In genomic region chr14:76031117-76031842, GRCm38 (mm10) we compare ENCODE assay signal across 8 mouse cellular contexts. TPM values are rescaled to one million over a fixed set of nuclear protein-coding genes. Genes with fewer than 3 reads are reported as not detected.
DNase-seq lines count a peak whose midpoint lies in the region; ATAC-seq and TF ChIP-seq lines count a peak whose summit lies in the region.

No protein-coding gene starts in this region.

- H3K9ac ChIP-seq in CH12.LX (ENCODE audit: insufficient read depth, low read depth) = no peak overlapping the region
- no peak overlapping the region for H3K9ac ChIP-seq in embryonic facial prominence, embryonic 15.5 days
- H3K9ac ChIP-seq in midbrain, embryonic 16.5 days (ENCODE audit: low read depth, low read length) = no peak overlapping the region
- H3K9ac ChIP-seq in liver, postnatal 0 days (replicated peaks) = no peak overlapping the region

- peak overlapping the region; percentile 29; the same call in 1 of the 2 replicates for H3K4me2 ChIP-seq in CH12.LX (ENCODE audit: insufficient read depth, low read depth, poor library complexity, severe bottlenecking)
- H3K4me2 ChIP-seq in embryonic facial prominence, embryonic 15.5 days (replicated peaks) = peak overlapping the region; percentile 10; the same call in 1 of the 2 replicates
- H3K4me2 ChIP-seq in midbrain, embryonic 16.5 days (ENCODE audit: low read length) = peak overlapping the region; percentile 25; the same call in 1 of the 2 replicates
- H3K4me2 ChIP-seq in liver, postnatal 0 days (ENCODE audit: low read depth, low read length) = no peak overlapping the region

- H3K36me3 ChIP-seq in CH12.LX (replicated peaks in 1 of 2; ENCODE audit: control insufficient read depth in 1 of 2, insufficient read depth in 1 of 2, low read length in 1 of 2) = no peaks in the 10 kb centered on the region
- H3K36me3 ChIP-seq in embryonic facial prominence, embryonic 15.5 days = no peaks in the 10 kb centered on the region
- no peaks in the 10 kb centered on the region for H3K36me3 ChIP-seq in midbrain, embryonic 16.5 days (ENCODE audit: control insufficient read depth, insufficient read depth, low read length)
- no peaks in the 10 kb centered on the region for H3K36me3 ChIP-seq in liver, postnatal 0 days (replicated peaks; ENCODE audit: insufficient read depth, low read length)

- TF ChIP-seq RAD21 in CH12.LX (IDR thresholded peaks at IDR 0.05; ENCODE audit: low read depth, low read length) = no peak

- no peak overlapping the region for H3K4me3 ChIP-seq in CH12.LX (replicated peaks in 1 of 3; ENCODE audit: low read depth in 2 of 3, low read length in 2 of 3, poor library complexity in 1 of 3)
- H3K4me3 ChIP-seq in embryonic facial prominence, embryonic 15.5 days (replicated peaks) = no peak overlapping the region
- H3K4me3 ChIP-seq in midbrain, embryonic 16.5 days (ENCODE audit: low read depth, low read length) = no peak overlapping the region
- no peak overlapping the region for H3K4me3 ChIP-seq in liver, postnatal 0 days (ENCODE audit: low read depth, low read length)

- 34% methylated on average over 11 of the region's 11 CpGs for WGBS in embryonic facial prominence, embryonic 15.5 days
- 35% methylated on average over 10 of the region's 11 CpGs for whole genome bisulfite sequencing in midbrain, embryonic 16.5 days
- 65% methylated on average over 11 of the region's 11 CpGs for WGBS in liver, postnatal 0 days (ENCODE audit: insufficient replicate concordance)

- no peak for TF ChIP-seq CTCF in CH12.LX (conservative IDR thresholded peaks at IDR 0.05 in 1 of 2, IDR thresholded peaks at IDR 0.05 in 1 of 2; ENCODE audit: low read depth in 2 of 2, low read length in 2 of 2)
- no peak for TF ChIP-seq CTCF in liver, postnatal 0 days (IDR thresholded peaks at IDR 0.05; ENCODE audit: low read depth)

- in situ Hi-C loops in CH12.LX (cut with MboI; ENCODE audit: low pct_ligation_motif_present, low pct_unique_long_range_greater_than_20kb, low sequenced_read_pairs) = no loop called here

- TF ChIP-seq POLR2A in CH12.LX (IDR thresholded peaks at IDR 0.05; ENCODE audit: low read depth, low read length) = no peak

- H3K4me1 ChIP-seq in CH12.LX (ENCODE audit: control insufficient read depth in 1 of 2, insufficient read depth in 2 of 2) = no peaks in the 10 kb centered on the region
- peaks cover 8% of the 10 kb centered on the region for H3K4me1 ChIP-seq in embryonic facial prominence, embryonic 15.5 days
- H3K4me1 ChIP-seq in midbrain, embryonic 16.5 days (ENCODE audit: control insufficient read depth, insufficient read depth, low read length) = peaks cover 37% of the 10 kb centered on the region
- no peaks in the 10 kb centered on the region for H3K4me1 ChIP-seq in liver, postnatal 0 days (ENCODE audit: insufficient read depth)

- intact Hi-C loops in heart, postnatal 10 days (cut with DNase I) = no loop called here

- TF ChIP-seq EP300 in CH12.LX (IDR thresholded peaks at IDR 0.05; ENCODE audit: low read length) = no peak
- no peak for TF ChIP-seq EP300 in liver, postnatal 0 days (IDR thresholded peaks at IDR 0.05; ENCODE audit: low read depth)

- no peak for DNase-seq in CH12.LX (ENCODE audit: extremely low read depth)
- peak; percentile 91 for DNase-seq in Muller cell, postnatal 12 days (ENCODE audit: inconsistent ontology term)
- peak; percentile 57 to 60 for DNase-seq in heart, postnatal 10 days
- no peak for DNase-seq in thymus, postnatal 0 days (ENCODE audit: low spot score)
- DNase-seq in liver, postnatal 0 days = no peak
- DNase-seq in left cerebral cortex, adult 11 months (ENCODE audit: low spot score) = no peak

- H3K27me3 ChIP-seq in CH12.LX (replicated peaks) = no peaks in the 10 kb centered on the region
- H3K27me3 ChIP-seq in embryonic facial prominence, embryonic 15.5 days = no peaks in the 10 kb centered on the region
- no peaks in the 10 kb centered on the region for H3K27me3 ChIP-seq in midbrain, embryonic 16.5 days (ENCODE audit: control insufficient read depth, insufficient read depth, low read depth, low read length)
- H3K27me3 ChIP-seq in liver, postnatal 0 days (ENCODE audit: insufficient read depth, low read length) = no peaks in the 10 kb centered on the region

- dilution Hi-C loops in CH12.LX (cut with MboI; ENCODE audit: extremely low pct_ligation_motif_present, extremely low pct_unique_long_range_greater_than_20kb, low sequenced_read_pairs) = no loop called here

- ATAC-seq in embryonic facial prominence, embryonic 15.5 days (ENCODE audit: insufficient number of reproducible peaks, low FRiP score, low TSS enrichment, low read depth) = no peak
- peak; percentile 53; the same call in 1 of the 2 replicates for ATAC-seq in midbrain, embryonic 16.5 days
- ATAC-seq in liver, postnatal 0 days = no peak

- H3K9me3 ChIP-seq in CH12.LX (replicated peaks; ENCODE audit: low read length) = no peaks in the 10 kb centered on the region
- no peaks in the 10 kb centered on the region for H3K9me3 ChIP-seq in embryonic facial prominence, embryonic 15.5 days (replicated peaks)
- no peaks in the 10 kb centered on the region for H3K9me3 ChIP-seq in midbrain, embryonic 16.5 days (replicated peaks; ENCODE audit: control insufficient read depth, low read length, poor library complexity, severe bottlenecking)
- no peaks in the 10 kb centered on the region for H3K9me3 ChIP-seq in liver, postnatal 0 days (ENCODE audit: low read length)

- no peaks in the 10 kb centered on the region for H3K79me2 ChIP-seq in CH12.LX (replicated peaks; ENCODE audit: control insufficient read depth, extremely low read depth, insufficient read depth, poor library complexity, severe bottlenecking)

- no peak overlapping the region for H3K27ac ChIP-seq in CH12.LX (ENCODE audit: insufficient read depth, low read depth)
- H3K27ac ChIP-seq in embryonic facial prominence, embryonic 15.5 days (replicated peaks) = no peak overlapping the region
- H3K27ac ChIP-seq in midbrain, embryonic 16.5 days (ENCODE audit: low read length) = peak overlapping the region; percentile 89
- no peak overlapping the region for H3K27ac ChIP-seq in liver, postnatal 0 days (ENCODE audit: low read depth)

TF ChIP-seq in CH12.LX, 34 proteins besides CTCF, POLR2A, EP300 and RAD21:
- TF ChIP-seq MEF2A (IDR thresholded peaks at IDR 0.05; ENCODE audit: borderline replicate concordance, low read depth, low read length) (no peak), USF1 (IDR thresholded peaks at IDR 0.05; ENCODE audit: low read depth, low read length) (no peak), ZKSCAN1 (IDR thresholded peaks at IDR 0.05; ENCODE audit: borderline replicate concordance, low read depth, low read length) (no peak), POLR2AphosphoS2 (IDR thresholded peaks at IDR 0.05; ENCODE audit: low read depth, low read length) (no peak), ELF1 (IDR thresholded peaks at IDR 0.05; ENCODE audit: low read depth, low read length) (no peak), JUND (conservative IDR thresholded peaks at IDR 0.05; ENCODE audit: low read depth, low read length) (no peak), GABPA (IDR thresholded peaks at IDR 0.05; ENCODE audit: insufficient replicate concordance, low read depth, low read length) (no peak), CHD1 (IDR thresholded peaks at IDR 0.05; ENCODE audit: low read depth, low read length) (no peak), MAZ (IDR thresholded peaks at IDR 0.05; ENCODE audit: low read depth, low read length) (no peak), MAX (IDR thresholded peaks at IDR 0.05; ENCODE audit: low read length) (no peak), ETS1 (conservative IDR thresholded peaks at IDR 0.05; ENCODE audit: low read depth, low read length) (no peak), TCF12 (IDR thresholded peaks at IDR 0.05; ENCODE audit: low read depth, low read length) (no peak), KAT2A (IDR thresholded peaks at IDR 0.05; ENCODE audit: insufficient replicate concordance, low read length) (no peak), SIN3A (IDR thresholded peaks at IDR 0.05; ENCODE audit: low read length) (no peak), E2F4 (IDR thresholded peaks at IDR 0.05; ENCODE audit: insufficient replicate concordance, low read depth, low read length) (no peak), MAFK (IDR thresholded peaks at IDR 0.05; ENCODE audit: insufficient replicate concordance, low read length) (no peak), NRF1 (IDR thresholded peaks at IDR 0.05; ENCODE audit: low read depth, low read length) (no peak), UBTF (IDR thresholded peaks at IDR 0.05; ENCODE audit: low read depth, low read length) (no peak), BHLHE40 (IDR thresholded peaks at IDR 0.05; ENCODE audit: low read depth, low read length) (no peak), JUN (IDR thresholded peaks at IDR 0.05; ENCODE audit: insufficient read depth, low read depth, low read length) (no peak)

RNA-seq across cellular contexts. Expression of gene Gtf2f2, which starts 20.6 kb away (rescaled TPM):
- total RNA-seq in CH12.LX (2012; rRNA removed) (44.8 and 55.5 TPM in 2 replicates), CH12.LX (2014; rRNA removed) (118 and 135 TPM in 2 replicates)
- 87.4 and 90.6 TPM in 2 replicates for polyA plus RNA-seq in CH12.LX (2012; ENCODE audit: insufficient read length, low read depth)
- 32.8 and 34.5 TPM in 2 replicates for polyA plus RNA-seq in embryonic facial prominence, embryonic 15.5 days (2015; fragmentation: Nextera tagmentation; extraction: Ambion mirVana)
- 10 to 100 TPM; 17.7 to 21.1 TPM for total RNA-seq in heart, postnatal 10 days (2021)
- polyA plus RNA-seq in midbrain, embryonic 16.5 days (2015; fragmentation: Nextera tagmentation; extraction: Ambion mirVana) = 37.2 and 39.2 TPM in 2 replicates
- polyA plus RNA-seq in thymus, postnatal 0 days (2015; fragmentation: Nextera tagmentation; extraction: Ambion mirVana) = 62.6 and 63.8 TPM in 2 replicates
- 15.1 and 16.1 TPM in 2 replicates for polyA plus RNA-seq in liver, postnatal 0 days (2015; fragmentation: Nextera tagmentation; extraction: Ambion mirVana)

Comparison
In these comparisons a context has a peak if more than half of its experiments do, and no peak if none do; other contexts are left out.
1. DNase-seq: peak in Muller cell, postnatal 12 days (single experiment) and heart, postnatal 10 days (2 of 2); none in CH12.LX (single experiment), thymus, postnatal 0 days (single experiment), liver, postnatal 0 days (single experiment) and left cerebral cortex, adult 11 months (single experiment).